Mouse (Mus musculus): ENCODE measurements around the gene Homer2.

- TF ChIP-seq CTCF (IDR thresholded peaks at IDR 0.05; ENCODE audit: low read depth) (peak; percentile 71), EP300 (IDR thresholded peaks at IDR 0.05; ENCODE audit: low read depth) (no peak)
Observed at GRCm38 (mm10) chr7:81744145-81744544, 36.8 kb upstream of the Homer2 start.
